Mouse (Mus musculus): ENCODE measurements around the gene Tas2r143.

Gene Tas2r143

DNA sequence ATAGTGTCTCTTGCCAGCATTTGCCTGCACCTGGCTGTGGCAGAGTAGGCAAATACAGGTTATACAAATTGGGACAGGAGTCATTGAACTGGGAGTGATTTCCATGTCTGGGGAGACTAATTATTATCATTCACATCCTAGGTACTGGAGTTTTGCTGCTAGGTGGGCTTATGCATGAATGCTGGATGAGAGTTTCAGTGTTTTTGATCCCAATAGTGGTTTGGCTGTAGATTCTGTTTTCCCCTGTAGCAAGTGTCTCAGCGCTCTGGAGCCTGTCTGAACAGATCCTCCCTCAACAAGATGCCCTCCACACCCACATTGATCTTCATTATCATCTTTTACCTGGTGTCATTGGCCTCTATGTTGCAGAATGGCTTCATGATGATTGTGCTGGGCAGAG, at the start of gene Tas2r143:
Tas2r143 (plus strand) TSS at position 301 of the 400 bp plus-strand sequence.
- no peak for DNase-seq (ENCODE audit: extremely low read depth, insufficient read length, low spot score)

DNA sequence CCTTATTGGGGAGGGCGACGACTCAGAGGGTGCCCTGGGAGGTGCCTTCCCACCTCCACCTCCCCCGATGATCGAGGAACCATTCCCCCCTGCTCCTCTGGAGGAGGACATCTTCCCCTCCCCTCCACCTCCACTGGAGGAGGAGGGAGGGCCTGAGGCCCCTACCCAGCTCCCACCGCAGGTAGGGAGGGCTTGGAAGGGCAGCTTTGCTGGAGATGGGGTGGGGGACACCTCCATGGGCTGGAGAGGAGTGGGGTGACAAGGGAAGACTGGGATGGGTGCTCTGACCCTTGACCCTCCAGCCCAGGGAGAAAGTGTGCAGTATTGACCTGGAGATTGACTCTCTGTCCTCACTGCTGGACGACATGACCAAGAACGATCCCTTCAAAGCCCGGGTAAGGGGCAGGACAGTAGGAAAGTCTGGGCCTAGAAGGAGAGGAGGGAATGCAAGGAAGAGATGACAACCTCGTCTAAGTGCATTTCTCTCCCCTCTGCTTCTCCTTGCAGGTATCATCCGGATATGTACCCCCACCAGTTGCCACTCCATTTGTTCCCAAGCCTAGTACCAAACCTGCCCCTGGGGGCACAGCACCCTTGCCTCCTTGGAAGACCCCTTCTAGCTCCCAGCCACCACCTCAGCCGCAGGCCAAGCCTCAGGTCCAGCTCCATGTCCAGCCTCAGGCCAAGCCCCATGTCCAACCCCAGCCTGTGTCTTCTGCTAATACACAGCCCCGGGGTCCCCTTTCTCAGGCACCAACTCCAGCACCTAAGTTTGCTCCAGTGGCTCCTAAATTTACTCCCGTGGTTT, 48.9 kb upstream of the Tas2r143 start:
- DNase-seq (ENCODE audit: extremely low read depth, insufficient read length, low spot score): no peak

DNA sequence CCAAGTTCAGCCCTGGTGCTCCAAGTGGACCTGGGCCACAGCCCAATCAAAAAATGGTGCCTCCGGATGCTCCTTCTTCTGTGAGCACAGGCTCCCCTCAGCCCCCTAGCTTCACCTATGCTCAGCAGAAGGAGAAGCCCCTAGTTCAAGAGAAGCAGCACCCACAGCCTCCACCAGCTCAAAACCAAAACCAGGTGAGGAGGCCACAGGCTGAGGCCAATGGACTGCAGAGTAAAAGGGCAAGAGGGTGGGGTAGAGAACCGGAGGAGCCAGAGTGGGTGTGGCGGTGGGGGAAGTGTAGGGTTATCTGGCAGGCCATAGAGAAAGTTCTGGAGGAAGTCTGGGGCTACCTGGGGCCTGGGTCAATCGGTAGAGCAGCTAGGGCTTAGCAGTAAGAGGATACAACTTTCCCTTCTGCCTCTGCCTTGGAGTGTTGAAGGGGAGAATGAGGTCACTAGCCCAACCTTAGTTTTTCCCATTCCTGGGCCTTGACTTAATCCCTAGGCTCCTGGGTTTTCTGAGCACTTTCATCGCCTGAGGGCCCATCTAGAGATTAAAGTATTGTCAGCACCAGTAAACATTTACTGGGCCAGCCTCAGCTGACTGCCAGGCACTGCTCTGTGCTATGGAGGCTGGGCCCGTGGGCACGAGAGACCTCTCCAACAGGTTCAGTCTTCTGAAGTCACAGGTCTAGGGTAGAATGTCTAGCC, 48.1 kb upstream of the Tas2r143 start:
- DNase-seq (ENCODE audit: extremely low read depth, insufficient read length, low spot score): no peak

GRCm38 (mm10) chr6:42352486-42352846, 47.6 kb upstream of the Tas2r143 start:
- no peak for DNase-seq (ENCODE audit: extremely low read depth, insufficient read length, low spot score)

DNA sequence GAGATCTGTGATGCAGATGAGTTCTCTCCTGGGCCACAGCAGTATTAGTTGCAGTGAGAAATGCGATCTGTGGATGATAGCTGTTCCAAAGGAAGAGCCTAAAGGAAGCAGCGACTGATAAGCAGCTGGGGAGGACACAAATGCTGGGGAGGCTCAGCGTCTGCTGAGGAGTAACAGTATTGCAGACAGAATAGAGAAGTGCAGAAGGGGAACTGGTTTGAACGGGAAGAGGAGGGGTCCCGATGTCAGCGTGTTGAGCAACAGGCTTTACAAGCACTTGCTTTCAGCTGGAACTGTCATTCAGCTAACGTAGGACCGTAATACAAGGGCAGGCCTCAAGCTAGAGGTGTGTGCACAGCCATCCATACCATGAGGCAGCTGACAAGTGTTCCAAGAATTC, 46.9 kb upstream of the Tas2r143 start:
- no peak for DNase-seq (ENCODE audit: extremely low read depth, insufficient read length, low spot score)

GRCm38 (mm10) chr6:42354076-42355019, 45.7 kb upstream of the Tas2r143 start:
- no peak for DNase-seq (ENCODE audit: extremely low read depth, insufficient read length, low spot score)

GRCm38 (mm10) chr6:42355366-42355765, 44.7 kb upstream of the Tas2r143 start:
- no peak for DNase-seq (ENCODE audit: extremely low read depth, insufficient read length, low spot score)

- no peak for DNase-seq (ENCODE audit: extremely low read depth, insufficient read length, low spot score)
Observed at GRCm38 (mm10) chr6:42355794-42356600, 44.0 kb upstream of the Tas2r143 start.

DNA sequence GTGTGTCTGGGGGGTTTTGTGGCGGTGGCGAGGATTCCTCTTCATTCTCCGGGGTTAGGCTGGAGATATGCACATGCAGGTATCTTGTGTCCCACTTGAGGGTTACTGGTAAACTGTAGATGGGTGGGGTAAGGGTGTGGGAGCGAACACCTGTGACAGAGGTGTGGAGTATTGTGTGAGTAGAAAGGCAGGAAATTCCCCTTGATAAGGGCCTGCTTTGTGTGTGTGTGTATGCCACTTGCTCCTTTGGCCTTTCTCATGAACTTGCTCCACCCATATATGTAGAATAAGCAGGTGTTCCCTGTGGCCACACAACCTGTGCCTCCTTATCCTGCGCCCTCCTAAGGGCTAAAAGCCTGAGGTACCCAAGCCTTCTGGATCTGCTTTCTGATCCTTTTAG, 43.1 kb upstream of the Tas2r143 start:
- DNase-seq (ENCODE audit: extremely low read depth, insufficient read length, low spot score): no peak

GRCm38 (mm10) chr6:42357901-42358300, 42.1 kb upstream of the Tas2r143 start:
- DNase-seq (ENCODE audit: extremely low read depth, insufficient read length, low spot score): no peak

GRCm38 (mm10) chr6:42358901-42359300, 41.1 kb upstream of the Tas2r143 start:
- no peak for DNase-seq (ENCODE audit: extremely low read depth, insufficient read length, low spot score)

DNA sequence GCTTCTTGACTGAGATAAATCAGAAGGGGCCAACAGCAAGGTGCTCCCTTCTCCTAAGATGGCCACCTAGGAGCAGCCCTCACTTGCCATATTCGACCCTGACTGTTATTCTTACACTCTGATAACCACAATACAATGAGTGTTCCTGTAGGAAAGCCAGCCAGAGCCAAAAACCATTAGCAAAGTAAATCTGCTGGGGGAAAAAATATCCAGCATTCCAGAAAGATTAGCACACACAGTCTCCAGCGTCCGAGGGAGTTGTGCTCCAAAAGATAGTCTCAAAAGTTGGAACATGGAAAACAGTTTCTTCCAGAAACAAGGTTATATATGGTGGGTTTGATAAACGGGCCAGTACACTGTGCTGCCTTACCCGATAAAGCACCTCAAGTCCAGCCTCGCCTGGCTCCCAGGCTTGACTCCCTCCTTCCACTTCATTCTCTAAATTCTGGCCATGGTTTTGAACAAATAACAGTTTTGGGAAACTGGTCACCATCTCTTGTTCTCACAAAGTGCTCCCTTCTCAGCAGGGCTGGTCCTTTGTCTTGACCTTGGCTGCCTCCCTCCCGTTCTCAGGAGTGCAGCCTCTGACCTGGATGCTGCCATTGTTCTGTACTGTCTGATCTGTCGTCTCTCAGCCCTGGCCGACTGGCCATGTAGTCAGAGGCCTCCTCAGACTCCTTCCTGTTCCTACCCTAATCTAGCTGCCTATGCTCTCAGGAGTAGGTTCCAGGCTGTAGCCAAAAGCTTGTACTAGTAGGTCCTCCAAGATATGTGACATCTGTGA, 40.5 kb upstream of the Tas2r143 start:
- DNase-seq (ENCODE audit: extremely low read depth, insufficient read length, low spot score): no peak

DNA sequence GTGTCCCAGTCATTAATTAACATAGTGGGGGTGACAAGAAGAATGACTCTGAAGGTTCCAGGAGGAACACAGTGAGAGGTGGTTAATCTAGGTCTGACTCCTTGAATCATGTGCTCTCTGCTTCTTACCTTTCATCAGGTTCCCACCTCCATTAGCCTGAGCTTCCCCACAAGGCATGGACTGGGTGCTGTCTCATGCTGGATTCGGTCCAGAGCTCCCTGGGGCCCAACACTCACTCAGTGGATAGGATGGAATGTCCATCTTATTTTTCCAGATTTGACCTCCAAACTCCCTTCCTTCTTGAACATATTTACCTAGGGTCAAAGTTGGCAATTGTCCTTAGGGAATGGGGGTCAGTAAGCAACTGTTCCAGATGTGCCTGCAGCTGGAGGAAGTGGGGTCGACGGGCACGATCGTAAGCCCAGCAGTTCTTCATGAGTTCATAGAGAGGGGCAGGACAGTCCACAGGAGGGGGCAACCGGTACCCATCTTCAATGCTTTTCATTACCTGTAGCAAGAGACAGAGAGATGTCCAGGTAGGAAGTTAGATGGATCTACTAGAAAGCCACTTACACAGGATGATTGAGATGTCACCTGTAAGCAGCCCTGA, 39.7 kb upstream of the Tas2r143 start:
- DNase-seq (ENCODE audit: extremely low read depth, insufficient read length, low spot score): no peak

DNA sequence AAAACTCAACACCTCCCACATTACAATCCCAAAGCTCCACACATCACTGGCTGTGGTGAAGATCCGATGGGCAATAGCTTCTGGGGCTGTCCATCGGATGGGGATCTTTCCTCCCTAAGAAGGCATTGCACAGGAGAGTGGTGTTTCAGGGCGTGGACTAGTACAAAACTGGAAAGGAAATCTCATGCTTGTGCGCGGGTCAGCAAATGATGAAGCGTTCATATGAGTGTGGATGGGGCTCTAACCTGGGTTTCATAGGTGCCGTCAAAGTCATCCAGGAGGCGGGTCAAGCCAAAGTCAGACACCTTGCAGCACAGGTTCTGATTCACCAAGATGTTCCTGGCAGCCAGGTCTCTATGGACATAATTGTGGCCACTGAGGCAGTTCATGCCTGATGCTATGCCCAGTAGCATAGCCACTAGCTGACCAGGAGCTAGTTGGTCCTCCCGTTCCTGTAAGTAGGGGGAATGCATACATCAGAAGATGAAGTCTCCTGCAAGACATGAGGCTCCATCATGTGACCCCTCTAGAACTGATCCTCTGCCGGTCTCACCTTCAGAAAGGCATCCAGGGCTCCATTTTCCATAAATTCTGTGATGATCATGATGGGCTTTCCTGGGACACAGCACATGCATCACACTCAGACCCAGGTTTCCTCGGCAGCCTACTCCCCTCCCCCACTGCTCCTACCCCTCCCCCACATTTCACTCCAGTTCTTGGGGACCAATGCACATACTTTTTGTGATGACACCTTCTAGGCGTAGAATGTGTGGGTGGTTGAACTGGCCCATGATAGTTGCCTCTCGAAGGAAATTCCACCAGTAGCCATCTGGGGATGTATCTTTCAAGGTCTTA, 38.8 kb upstream of the Tas2r143 start:
- DNase-seq (ENCODE audit: extremely low read depth, insufficient read length, low spot score): no peak

- no peak for DNase-seq (ENCODE audit: extremely low read depth, insufficient read length, low spot score)
Observed at GRCm38 (mm10) chr6:42362074-42362473, 38.0 kb upstream of the Tas2r143 start.

- DNase-seq (ENCODE audit: extremely low read depth, insufficient read length, low spot score): no peak
Observed at GRCm38 (mm10) chr6:42362497-42362896, 37.5 kb upstream of the Tas2r143 start.

GRCm38 (mm10) chr6:42362974-42363373, 37.1 kb upstream of the Tas2r143 start:
- no peak for DNase-seq (ENCODE audit: extremely low read depth, insufficient read length, low spot score)

DNA sequence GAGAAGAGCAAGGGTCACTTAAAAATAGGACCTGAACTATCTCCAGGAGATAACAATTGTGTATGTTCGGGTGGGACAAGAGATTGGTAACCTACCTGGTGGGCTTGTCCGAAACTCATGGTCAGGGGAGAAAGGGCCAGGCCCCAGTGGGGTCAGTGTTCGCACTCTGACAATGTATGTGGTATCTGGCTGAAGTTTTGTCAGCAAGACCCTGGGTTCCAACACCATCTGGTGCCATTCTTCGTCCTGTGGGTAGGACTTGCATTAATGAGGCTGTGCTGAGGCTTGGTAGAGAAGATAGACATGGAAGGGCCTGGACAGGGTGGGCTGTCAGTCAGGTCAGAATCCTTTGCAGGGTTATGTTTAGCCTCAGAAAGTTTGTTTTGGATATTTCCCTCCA, 36.0 kb upstream of the Tas2r143 start:
- no peak for DNase-seq (ENCODE audit: extremely low read depth, insufficient read length, low spot score)
